Mouse (Mus musculus) kidney, embryonic 15.5 days (tissue): ENCODE results near the gene Slc25a13. TPM values are rescaled to one million over a fixed set of nuclear protein-coding genes. Genes with fewer than 3 reads are reported as not detected.

ENCODE experiments used
- ATAC-seq: fragments of 200-750 bp; cut with Nextera tagmentation; replicated peaks from 2 replicates; pipeline ENCODE4 v1.8.0; 2017; ENCODE audit warnings: moderate TSS enrichment; ENCODE audit not compliant: low FRiP score
- H3K27ac ChIP-seq: fragments of 300-500 bp; sonication (generic); 2 replicates; pipeline ENCODE4 v1.5.1; 2015; ENCODE audit warnings: mild to moderate bottlenecking, inconsistent platforms
- H3K27me3 ChIP-seq: fragments of 300-500 bp; sonication (generic); 2 replicates; pipeline ENCODE4 v1.6.1; 2015; ENCODE audit warnings: inconsistent platforms
- H3K36me3 ChIP-seq: fragments of 300-500 bp; sonication (generic); 2 replicates; pipeline ENCODE4 v1.6.1; 2015; ENCODE audit warnings: inconsistent platforms
- H3K4me1 ChIP-seq: fragments of 300-500 bp; sonication (generic); 2 replicates; pipeline ENCODE4 v1.6.1; 2015; ENCODE audit warnings: inconsistent platforms
- H3K4me2 ChIP-seq: fragments of 300-500 bp; sonication (generic); 2 replicates; pipeline ENCODE4 v1.6.1; 2015; ENCODE audit warnings: moderate library complexity, mild to moderate bottlenecking, inconsistent platforms
- H3K4me3 ChIP-seq: fragments of 300-500 bp; sonication (generic); replicated peaks from 2 replicates; pipeline ENCODE4 v1.5.1; 2015; ENCODE audit warnings: mild to moderate bottlenecking, inconsistent platforms
- H3K9ac ChIP-seq: fragments of 300-500 bp; sonication (generic); 2 replicates; pipeline ENCODE4 v1.6.1; 2015; ENCODE audit warnings: mild to moderate bottlenecking, inconsistent platforms
- H3K9me3 ChIP-seq: fragments of 300-500 bp; sonication (generic); replicated peaks from 2 replicates; pipeline ENCODE4 v1.6.1; 2016; ENCODE audit warnings: inconsistent platforms
- WGBS: fragments of 180-500 bp; shearing (Covaris S2); methylation state at CpG from one replicate; pipeline ENCODE4 v1.1.7; 2015; ENCODE audit warnings: mixed read lengths; 5-methylcytosine and 5-hydroxymethylcytosine counted together
- polyA plus RNA-seq: library from polyadenylated mRNA; unstranded; fragments of >200 nt; fragmentation: Nextera tagmentation; extraction: Ambion mirVana; gene quantifications from 2 replicates; pipeline ENCODE4 v1.2.1, GENCODE M21; 2015

The Slc25a13 gene
- polyA plus RNA-seq, 1 experiment from 2014 or later, result 43.6 TPM

GRCm38 (mm10) chr6:6217286-6217625 is 283 bp upstream of the Slc25a13 start:
- H3K4me3 ChIP-seq, result peak overlapping the region; percentile 77
- WGBS, result 16% methylated on average over 5 of the region's 5 CpGs
- no peaks in the 10 kb centered on the region for H3K9me3 ChIP-seq
- no peaks in the 10 kb centered on the region for H3K27me3 ChIP-seq
- no peaks in the 10 kb centered on the region for H3K36me3 ChIP-seq
- peak overlapping the region; percentile 82 for H3K27ac ChIP-seq
- H3K4me2 ChIP-seq, result peak overlapping the region; percentile 86
- peaks cover 22% of the 10 kb centered on the region for H3K4me1 ChIP-seq
- peak overlapping the region; percentile 67; the same call in 1 of the 2 replicates for H3K9ac ChIP-seq
- no peak for ATAC-seq

- Histone ChIP-seq H3K27ac (peak overlapping the region; percentile 82; the same call in 1 of the 2 replicates), H3K4me3 (peak overlapping the region; percentile 77), H3K4me1 (peaks cover 26% of the 10 kb centered on the region), H3K36me3 (no peaks in the 10 kb centered on the region), H3K27me3 (no peaks in the 10 kb centered on the region), H3K9ac (peak overlapping the region; percentile 67), H3K4me2 (peak overlapping the region; percentile 86), H3K9me3 (no peaks in the 10 kb centered on the region)
- 20% methylated on average over 5 of the region's 5 CpGs for WGBS
- no peak for ATAC-seq
Observed at GRCm38 (mm10) chr6:6216120-6216506, 860 bp downstream of the Slc25a13 start.

GRCm38 (mm10) chr6:6212360-6213310 is 4.3 kb downstream of the Slc25a13 start:
- H3K27ac ChIP-seq, result no peak overlapping the region
- 68% methylated on average over 8 of the region's 8 CpGs for WGBS
- ATAC-seq, result no peak

GRCm38 (mm10) chr6:6211958-6212357 is 5.0 kb downstream of the Slc25a13 start:
- H3K27me3 ChIP-seq, result no peaks in the 10 kb centered on the region
- ATAC-seq, result no peak
- peaks cover 23% of the 10 kb centered on the region for H3K4me1 ChIP-seq
- H3K4me2 ChIP-seq, result no peak overlapping the region
- no peak overlapping the region for H3K4me3 ChIP-seq
- H3K9me3 ChIP-seq, result no peaks in the 10 kb centered on the region
- H3K36me3 ChIP-seq, result no peaks in the 10 kb centered on the region
- 66% methylated on average over 3 of the region's 3 CpGs for WGBS
- no peak overlapping the region for H3K9ac ChIP-seq
- H3K27ac ChIP-seq, result no peak overlapping the region

More at GRCm38 (mm10) chr6:6212360-6213310, 4.3 kb downstream of the Slc25a13 start:
- no peak overlapping the region for H3K4me2 ChIP-seq
- no peaks in the 10 kb centered on the region for H3K9me3 ChIP-seq
- no peak overlapping the region for H3K9ac ChIP-seq
- no peaks in the 10 kb centered on the region for H3K36me3 ChIP-seq
- no peak overlapping the region for H3K4me3 ChIP-seq
- H3K4me1 ChIP-seq, result peaks cover 26% of the 10 kb centered on the region
- no peaks in the 10 kb centered on the region for H3K27me3 ChIP-seq

GRCm38 (mm10) chr6:6210637-6211036 is 6.3 kb downstream of the Slc25a13 start:
- no peak for ATAC-seq
- Histone ChIP-seq H3K27ac (no peak overlapping the region), H3K36me3 (no peaks in the 10 kb centered on the region), H3K4me1 (0 out of 2 replicates have a peak, but pooled peaks cover 14% of the 10 kb centered on the region), H3K4me3 (no peak overlapping the region), H3K4me2 (no peak overlapping the region), H3K9ac (no peak overlapping the region), H3K9me3 (no peaks in the 10 kb centered on the region), H3K27me3 (no peaks in the 10 kb centered on the region)
- WGBS, result 84% methylated on average over 7 of the region's 7 CpGs

GRCm38 (mm10) chr6:6208351-6209059 is 8.5 kb downstream of the Slc25a13 start:
- no peak overlapping the region for H3K9ac ChIP-seq
- H3K4me1 ChIP-seq, result 0 out of 2 replicates have a peak, but pooled peaks cover 10% of the 10 kb centered on the region
- H3K27ac ChIP-seq, result no peak overlapping the region
- H3K36me3 ChIP-seq, result no peaks in the 10 kb centered on the region
- no peaks in the 10 kb centered on the region for H3K27me3 ChIP-seq
- H3K4me2 ChIP-seq, result no peak overlapping the region
- 36% methylated on average over 4 of the region's 4 CpGs for WGBS
- ATAC-seq, result no peak
- H3K9me3 ChIP-seq, result no peaks in the 10 kb centered on the region
- H3K4me3 ChIP-seq, result no peak overlapping the region

- Histone ChIP-seq H3K4me2 (no peak overlapping the region), H3K4me1 (0 out of 2 replicates have a peak, but pooled peaks cover 9% of the 10 kb centered on the region), H3K27me3 (no peaks in the 10 kb centered on the region), H3K9ac (no peak overlapping the region), H3K9me3 (no peaks in the 10 kb centered on the region), H3K4me3 (no peak overlapping the region), H3K36me3 (no peaks in the 10 kb centered on the region), H3K27ac (no peak overlapping the region)
- no peak for ATAC-seq
- WGBS, result 73% methylated on average over 3 of the region's 3 CpGs
Observed at GRCm38 (mm10) chr6:6207836-6208235, 9.1 kb downstream of the Slc25a13 start.

GRCm38 (mm10) chr6:6207395-6207794 is 9.6 kb downstream of the Slc25a13 start:
- H3K36me3 ChIP-seq, result no peaks in the 10 kb centered on the region

GRCm38 (mm10) chr6:6205599-6206165 is 11.3 kb downstream of the Slc25a13 start:
- Histone ChIP-seq H3K4me2 (no peak overlapping the region), H3K4me1 (no peaks in the 10 kb centered on the region), H3K36me3 (no peaks in the 10 kb centered on the region), H3K27me3 (no peaks in the 10 kb centered on the region), H3K9me3 (no peaks in the 10 kb centered on the region), H3K9ac (no peak overlapping the region), H3K27ac (no peak overlapping the region), H3K4me3 (no peak overlapping the region)
- WGBS, result 92% methylated on average over 3 of the region's 3 CpGs
- no peak for ATAC-seq

More at GRCm38 (mm10) chr6:6207395-6207794, 9.6 kb downstream of the Slc25a13 start:
- 78% methylated on average over 1 of the region's 1 CpGs for WGBS
- no peak overlapping the region for H3K9ac ChIP-seq
- no peak overlapping the region for H3K4me3 ChIP-seq
- H3K27me3 ChIP-seq, result no peaks in the 10 kb centered on the region
- H3K4me1 ChIP-seq, result 0 out of 2 replicates have a peak, but pooled peaks cover 5% of the 10 kb centered on the region
- no peak for ATAC-seq
- H3K27ac ChIP-seq, result no peak overlapping the region
- H3K4me2 ChIP-seq, result no peak overlapping the region
- no peaks in the 10 kb centered on the region for H3K9me3 ChIP-seq

- 86% methylated on average over 6 of the region's 6 CpGs for WGBS
- H3K27ac ChIP-seq, result no peak overlapping the region
- H3K4me2 ChIP-seq, result no peak overlapping the region
- no peaks in the 10 kb centered on the region for H3K27me3 ChIP-seq
- no peaks in the 10 kb centered on the region for H3K9me3 ChIP-seq
- no peak overlapping the region for H3K4me3 ChIP-seq
- no peak for ATAC-seq
- no peaks in the 10 kb centered on the region for H3K4me1 ChIP-seq
- peaks cover 3% of the 10 kb centered on the region; the same call in 1 of the 2 replicates for H3K36me3 ChIP-seq
- no peak overlapping the region for H3K9ac ChIP-seq
Observed at GRCm38 (mm10) chr6:6202451-6202850, 14.5 kb downstream of the Slc25a13 start.

- no peak overlapping the region for H3K4me2 ChIP-seq
- peaks cover 3% of the 10 kb centered on the region; the same call in 1 of the 2 replicates for H3K36me3 ChIP-seq
- H3K4me3 ChIP-seq, result no peak overlapping the region
- H3K9me3 ChIP-seq, result no peaks in the 10 kb centered on the region
- 72% methylated on average over 5 of the region's 5 CpGs for WGBS
- ATAC-seq, result no peak
- H3K27me3 ChIP-seq, result no peaks in the 10 kb centered on the region
- H3K9ac ChIP-seq, result no peak overlapping the region
- H3K4me1 ChIP-seq, result no peaks in the 10 kb centered on the region
- H3K27ac ChIP-seq, result no peak overlapping the region
Observed at GRCm38 (mm10) chr6:6201977-6202376, 15.0 kb downstream of the Slc25a13 start.
